Mouse (Mus musculus) CH12.LX (cell line): ENCODE measurements around the gene Pde4dip. TPM values are rescaled to one million over a fixed set of nuclear protein-coding genes. Genes with fewer than 3 reads are reported as not detected.

Experiments used
- DNase-seq: peaks from one replicate; pipeline ENCODE4 v3.0.0-alpha.2; 2013; ENCODE audit errors: extremely low read depth
- H3K27ac ChIP-seq: 2 replicates; pipeline ENCODE4 v1.5.1; 2012; ENCODE audit warnings: low read depth, mild to moderate bottlenecking, control low read depth, moderate library complexity; ENCODE audit not compliant: insufficient read depth
- H3K27me3 ChIP-seq: replicated peaks from 2 replicates; pipeline ENCODE3; 2012; ENCODE audit warnings: inconsistent platforms
- H3K36me3 ChIP-seq, 2 experiments: replicated peaks in 1 of 2; 2 replicates each; pipeline versions ENCODE3 to v1.6.1; 2012; ENCODE audit warnings: inconsistent platforms in 1 of 2, low read length in 1 of 2, mild to moderate bottlenecking in 1 of 2, mixed read lengths in 1 of 2, moderate library complexity in 1 of 2; ENCODE audit not compliant: control insufficient read depth in 1 of 2, insufficient read depth in 1 of 2
- H3K4me1 ChIP-seq, 2 experiments: 2 replicates each; pipeline ENCODE4 v1.6.1; 2012; ENCODE audit warnings: inconsistent platforms in 1 of 2, moderate library complexity in 1 of 2; ENCODE audit not compliant: insufficient read depth in 2 of 2, control insufficient read depth in 1 of 2
- H3K4me2 ChIP-seq: 2 replicates; pipeline ENCODE4 v1.6.1; 2012; ENCODE audit warnings: low read depth, mild to moderate bottlenecking, control low read depth; ENCODE audit not compliant: poor library complexity, insufficient read depth, severe bottlenecking
- H3K4me3 ChIP-seq, 3 experiments: fragments of 150-350 bp in 1 of 3; sonication (generic) in 1 of 3; replicated peaks in 1 of 3; 2 replicates each; pipeline versions ENCODE3 to v1.5.1; 2011 to 2012; ENCODE audit warnings: low read depth in 2 of 3, low read length in 2 of 3, mild to moderate bottlenecking in 2 of 3, moderate library complexity in 2 of 3, control low read depth in 1 of 3, improper control_type of control experiment in 1 of 3, inconsistent platforms in 1 of 3, mixed read lengths in 1 of 3; ENCODE audit not compliant: poor library complexity in 1 of 3
- H3K79me2 ChIP-seq: replicated peaks from 2 replicates; pipeline ENCODE4 v1.6.1; 2012; ENCODE audit warnings: mild to moderate bottlenecking, moderate library complexity; ENCODE audit not compliant: control insufficient read depth, poor library complexity, insufficient read depth, severe bottlenecking; ENCODE audit errors: extremely low read depth
- H3K9ac ChIP-seq: 2 replicates; pipeline ENCODE4 v1.6.1; 2012; ENCODE audit warnings: low read depth, mild to moderate bottlenecking, control low read depth, moderate library complexity; ENCODE audit not compliant: insufficient read depth
- H3K9me3 ChIP-seq: replicated peaks from 2 replicates; pipeline ENCODE3; 2012; ENCODE audit warnings: low read length, inconsistent platforms, mixed read lengths
- BHLHE40 ChIP-seq: IDR thresholded peaks from 2 replicates; pipeline ENCODE4 v1.6.1; 2011; ENCODE audit warnings: mild to moderate bottlenecking, low read depth, low read length, improper control_type of control experiment
- CHD1 ChIP-seq: IDR thresholded peaks from 2 replicates; pipeline ENCODE4 v1.6.1; 2012; ENCODE audit warnings: low read depth, low read length, improper control_type of control experiment, inconsistent platforms
- CHD2 ChIP-seq: IDR thresholded peaks from 2 replicates; pipeline ENCODE4 v1.6.1; 2011; ENCODE audit warnings: low read length, improper control_type of control experiment
- ELF1 ChIP-seq: IDR thresholded peaks from 2 replicates; pipeline ENCODE4 v1.6.1; 2014; ENCODE audit warnings: low read depth, mild to moderate bottlenecking, inconsistent platforms, low read length, improper control_type of control experiment
- KAT2A ChIP-seq: IDR thresholded peaks from 2 replicates; pipeline ENCODE4 v1.6.1; 2012; ENCODE audit warnings: low read length, improper control_type of control experiment, inconsistent platforms; ENCODE audit not compliant: insufficient replicate concordance
- MEF2A ChIP-seq: IDR thresholded peaks from 2 replicates; pipeline ENCODE4 v1.6.1; 2014; ENCODE audit warnings: low read depth, mild to moderate bottlenecking, inconsistent platforms, low read length, improper control_type of control experiment, borderline replicate concordance
- MYC ChIP-seq: IDR thresholded peaks from 2 replicates; pipeline ENCODE4 v1.6.1; 2011; ENCODE audit warnings: low read depth, mild to moderate bottlenecking, improper control_type of control experiment, low read length
- NELFE ChIP-seq: IDR thresholded peaks from 2 replicates; pipeline ENCODE4 v1.6.1; 2011; ENCODE audit warnings: low read depth, low read length, improper control_type of control experiment
- POLR2A ChIP-seq: IDR thresholded peaks from 2 replicates; pipeline ENCODE4 v1.6.1; 2011; ENCODE audit warnings: low read depth, mild to moderate bottlenecking, improper control_type of control experiment, low read length
- RAD21 ChIP-seq: IDR thresholded peaks from 2 replicates; pipeline ENCODE4 v1.6.1; 2011; ENCODE audit warnings: low read depth, mild to moderate bottlenecking, low read length, improper control_type of control experiment, moderate library complexity
- RCOR1 ChIP-seq: conservative IDR thresholded peaks from 2 replicates; pipeline ENCODE4 v1.6.1; 2012; ENCODE audit warnings: low read depth, mild to moderate bottlenecking, inconsistent platforms, low read length, improper control_type of control experiment
- SIN3A ChIP-seq: IDR thresholded peaks from 2 replicates; pipeline ENCODE4 v1.6.1; 2012; ENCODE audit warnings: low read length, improper control_type of control experiment, inconsistent platforms
- SMC3 ChIP-seq: IDR thresholded peaks from 2 replicates; pipeline ENCODE4 v1.6.1; 2011; ENCODE audit warnings: low read depth, low read length, improper control_type of control experiment
- TBP ChIP-seq: conservative IDR thresholded peaks from 2 replicates; pipeline ENCODE4 v1.6.1; 2011; ENCODE audit warnings: low read depth, low read length, improper control_type of control experiment
- TCF12 ChIP-seq: IDR thresholded peaks from 2 replicates; pipeline ENCODE4 v1.6.1; 2014; ENCODE audit warnings: low read depth, mild to moderate bottlenecking, inconsistent platforms, low read length, improper control_type of control experiment
- ZKSCAN1 ChIP-seq: IDR thresholded peaks from 2 replicates; pipeline ENCODE4 v1.6.1; 2012; ENCODE audit warnings: low read depth, inconsistent platforms, low read length, improper control_type of control experiment, borderline replicate concordance
- ZMIZ1 ChIP-seq: IDR thresholded peaks from 2 replicates; pipeline ENCODE4 v1.6.1; 2012; ENCODE audit warnings: low read depth, mild to moderate bottlenecking, inconsistent platforms, low read length, improper control_type of control experiment
- ZNF384 ChIP-seq: IDR thresholded peaks from 2 replicates; pipeline ENCODE4 v1.6.1; 2012; ENCODE audit warnings: low read depth, low read length, improper control_type of control experiment, inconsistent platforms
- dilution Hi-C: fragments of 300-500 bp; cut with MboI; formaldehyde crosslinking; loops from 2 replicates; pipeline ENCODE4 v1.14.3; 2020; ENCODE audit warnings: low sequenced_read_pairs; ENCODE audit not compliant: extremely low pct_unique_long_range_greater_than_20kb, extremely low pct_ligation_motif_present
- in situ Hi-C: fragments of 300-500 bp; cut with MboI; formaldehyde crosslinking; loops from 3 replicates; pipeline ENCODE4 v1.14.3; 2019; ENCODE audit warnings: low sequenced_read_pairs, low pct_ligation_motif_present, low pct_unique_long_range_greater_than_20kb, mixed read lengths
- polyA plus RNA-seq: library from polyadenylated mRNA; unstranded; fragments of >175 nt; gene quantifications from 2 replicates; pipeline ENCODE4 v1.2.1, GENCODE M21; 2012; ENCODE audit warnings: low read depth; ENCODE audit not compliant: insufficient read length
- total RNA-seq, 2 experiments: library from RNA; depleted of rRNA; stranded (reverse); fragments of 300-350 nt in 1 of 2; fragments of >200 nt in 1 of 2; gene quantifications; 2 replicates each; pipeline ENCODE4 v1.2.3; 2012 to 2014

Gene Pde4dip
- total and polyA plus RNA-seq, 3 experiments: 12.4 to 21.7 (median 15.2) TPM

DNA sequence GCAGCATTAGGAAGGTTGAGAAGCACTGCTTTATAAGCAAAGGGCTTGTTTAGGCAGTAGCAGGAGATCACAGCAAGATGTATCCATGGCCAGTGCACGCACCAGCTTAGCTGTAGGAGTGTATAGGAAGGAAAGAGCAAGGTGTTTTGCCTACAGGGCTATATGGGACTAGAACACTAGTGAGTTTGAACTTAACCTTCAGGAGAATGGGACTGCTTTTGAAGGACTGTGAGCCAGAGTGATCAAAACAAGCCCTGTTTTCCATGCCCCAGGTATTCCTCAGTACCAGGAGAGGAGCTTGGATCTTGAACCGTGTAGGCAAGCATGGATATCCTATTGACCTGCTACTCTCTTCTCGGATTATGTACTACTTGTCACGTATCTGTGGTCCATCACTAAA lies 247.1 kb downstream of the Pde4dip start:
- H3K79me2 ChIP-seq: no peaks in the 10 kb centered on the region
- no peak overlapping the region for H3K4me3 ChIP-seq
- no peak overlapping the region for H3K27ac ChIP-seq
- H3K9ac ChIP-seq: no peak overlapping the region
- H3K9me3 ChIP-seq: no peaks in the 10 kb centered on the region
- dilution Hi-C loops: no loop called here
- no peaks in the 10 kb centered on the region for H3K4me1 ChIP-seq
- no peak overlapping the region for H3K4me2 ChIP-seq
- H3K36me3 ChIP-seq: no peaks in the 10 kb centered on the region
- H3K27me3 ChIP-seq: no peaks in the 10 kb centered on the region
- in situ Hi-C loops: no loop called here
- TF ChIP-seq KAT2A (no peak), MYC (no peak), ZKSCAN1 (no peak), CHD2 (no peak), RCOR1 (no peak), POLR2A (no peak), ELF1 (no peak), CHD1 (no peak), SMC3 (no peak), BHLHE40 (no peak), ZNF384 (no peak), MEF2A (no peak), NELFE (no peak), ZMIZ1 (no peak), RAD21 (no peak), SIN3A (no peak), TBP (no peak), TCF12 (no peak)
- no peak for DNase-seq

Other genes starting within 250 kb of the Pde4dip start
- gene Prkab2, start 230.5 kb downstream of the Pde4dip start, total RNA-seq (2012; rRNA removed): 0.46 and 0.68 TPM in 2 replicates
- 1.2 and 1.4 TPM in 2 replicates for gene Prkab2, start 230.5 kb downstream of the Pde4dip start, total RNA-seq (2014; rRNA removed)
- 1.4 and 1.5 TPM in 2 replicates for gene Prkab2, start 230.5 kb downstream of the Pde4dip start, polyA plus RNA-seq
- not detected in 2 replicates for gene Gm17651, start 214.0 kb downstream of the Pde4dip start, total RNA-seq (2012; rRNA removed)
- gene Gm17651, start 214.0 kb downstream of the Pde4dip start, total RNA-seq (2014; rRNA removed): not detected in 2 replicates
- gene Gm17651, start 214.0 kb downstream of the Pde4dip start, polyA plus RNA-seq: not detected in 2 replicates
- gene Sec22b, start 12.5 kb upstream of the Pde4dip start, total RNA-seq (2012; rRNA removed): 42.6 and 51.4 TPM in 2 replicates
- gene Sec22b, start 12.5 kb upstream of the Pde4dip start, total RNA-seq (2014; rRNA removed): 77.7 and 82.4 TPM in 2 replicates
- 82.8 and 85.2 TPM in 2 replicates for gene Sec22b, start 12.5 kb upstream of the Pde4dip start, polyA plus RNA-seq
- gene Notch2, start 124.8 kb upstream of the Pde4dip start, total RNA-seq (2012; rRNA removed): 9.5 and 11.3 TPM in 2 replicates
- gene Notch2, start 124.8 kb upstream of the Pde4dip start, total RNA-seq (2014; rRNA removed): 2.8 and 3.3 TPM in 2 replicates
- gene Notch2, start 124.8 kb upstream of the Pde4dip start, polyA plus RNA-seq: 8.6 and 11.1 TPM in 2 replicates